Mouse (Mus musculus) liver, adult 2 months (tissue): ENCODE results near the gene Olig1. TPM values are rescaled to one million over a fixed set of nuclear protein-coding genes. Genes with fewer than 3 reads are reported as not detected.

Experiments
- DNase-seq: peaks from one replicate; pipeline ENCODE4 v3.0.0-alpha.2; 2011; ENCODE audit warnings: low read depth, low spot score; ENCODE audit errors: extremely low read depth
- H3K27ac ChIP-seq: fragments of 200-500 bp; replicated peaks from 2 replicates; pipeline ENCODE4 v1.5.1; 2012; ENCODE audit warnings: low read depth, mild to moderate bottlenecking, control low read depth, inconsistent platforms, low read length; ENCODE audit not compliant: insufficient read depth
- H3K27me3 ChIP-seq: fragments of 200-500 bp; 2 replicates; pipeline ENCODE4 v1.6.1; 2012; ENCODE audit warnings: mild to moderate bottlenecking, moderate library complexity, low read length, inconsistent platforms; ENCODE audit not compliant: control insufficient read depth, insufficient read depth
- H3K36me3 ChIP-seq: fragments of 200-500 bp; 2 replicates; pipeline ENCODE4 v1.6.1; 2012; ENCODE audit warnings: low read length, inconsistent platforms; ENCODE audit not compliant: control insufficient read depth, insufficient read depth
- H3K4me1 ChIP-seq: fragments of 200-500 bp; 2 replicates; pipeline ENCODE4 v1.6.1; 2011; ENCODE audit warnings: low read length; ENCODE audit not compliant: control insufficient read depth, insufficient read depth
- H3K4me3 ChIP-seq: fragments of 200-500 bp; 2 replicates; pipeline ENCODE4 v1.5.1; 2011; ENCODE audit warnings: low read depth, mild to moderate bottlenecking, control low read depth, low read length, moderate library complexity; ENCODE audit not compliant: insufficient read depth
- H3K79me2 ChIP-seq: fragments of 200-500 bp; 2 replicates; pipeline ENCODE4 v1.6.1; 2012; ENCODE audit warnings: inconsistent platforms, mild to moderate bottlenecking, low read length, moderate library complexity; ENCODE audit not compliant: control insufficient read depth, insufficient read depth
- H3K9ac ChIP-seq: fragments of 200-500 bp; 2 replicates; pipeline ENCODE4 v1.6.1; 2012; ENCODE audit warnings: low read depth, mild to moderate bottlenecking, control low read depth, inconsistent platforms, low read length
- CTCF ChIP-seq: fragments of 200-500 bp; IDR thresholded peaks from 2 replicates; pipeline ENCODE4 v1.5.1; 2011; ENCODE audit warnings: low read depth, low read length, control low read depth
- POLR2A ChIP-seq: fragments of 200-500 bp; IDR thresholded peaks from 2 replicates; pipeline ENCODE4 v1.6.1; 2011; ENCODE audit warnings: low read length, control low read depth; ENCODE audit not compliant: insufficient read depth; ENCODE audit errors: extremely low read depth
- WGBS: fragments of 180-500 bp; shearing (Covaris S2); methylation state at CpG from one replicate; pipeline ENCODE4 v1.1.7; 2018; 5-methylcytosine and 5-hydroxymethylcytosine counted together
- polyA plus RNA-seq: library from polyadenylated mRNA; depleted of rRNA; stranded (reverse); fragments of >200 nt; gene quantifications from 2 replicates; pipeline ENCODE4 v1.2.3, GENCODE M21; 2012
- total RNA-seq: library from RNA; depleted of rRNA; stranded (reverse); fragments of >200 nt; gene quantifications from 2 replicates; pipeline ENCODE4 v1.2.3, GENCODE M21; 2014

The Olig1 gene
- total and polyA plus RNA-seq, 2 experiments: 0.55 to 2.1 TPM

GRCm38 (mm10) chr16:91271634-91272033 lies 2.1 kb downstream of the Olig1 start:
- 1% methylated on average over 20 of the region's 20 CpGs for WGBS
- H3K27me3 ChIP-seq: no peaks in the 10 kb centered on the region
- peak; percentile 82 for DNase-seq

GRCm38 (mm10) chr16:91280516-91280915 lies 10.9 kb downstream of the Olig1 start:
- H3K4me1 ChIP-seq: no peaks in the 10 kb centered on the region
- TF ChIP-seq CTCF (no peak), POLR2A (no peak)
- no peak overlapping the region for H3K27ac ChIP-seq
- WGBS: 62% methylated on average over 4 of the region's 4 CpGs
- no peak overlapping the region for H3K9ac ChIP-seq
- H3K79me2 ChIP-seq: no peaks in the 10 kb centered on the region
- DNase-seq: no peak
- H3K36me3 ChIP-seq: no peaks in the 10 kb centered on the region
- no peak overlapping the region for H3K4me3 ChIP-seq
- H3K27me3 ChIP-seq: no peaks in the 10 kb centered on the region

More at GRCm38 (mm10) chr16:91271634-91272033, 2.1 kb downstream of the Olig1 start:
- no peak overlapping the region for H3K9ac ChIP-seq
- H3K4me3 ChIP-seq: peak overlapping the region; percentile 21; the same call in 1 of the 2 replicates
- TF ChIP-seq POLR2A: no peak
- TF ChIP-seq CTCF: no peak
- no peaks in the 10 kb centered on the region for H3K36me3 ChIP-seq
- peaks cover 2% of the 10 kb centered on the region; the same call in 1 of the 2 replicates for H3K4me1 ChIP-seq
- H3K27ac ChIP-seq: no peak overlapping the region
- no peaks in the 10 kb centered on the region for H3K79me2 ChIP-seq

- TF ChIP-seq CTCF (no peak), POLR2A (no peak)
- no peak overlapping the region for H3K27ac ChIP-seq
- WGBS: 85% methylated on average over 7 of the region's 7 CpGs
These were observed 22.5 kb downstream of the Olig1 start for GRCm38 (mm10) chr16:91292080-91292479.

DNA sequence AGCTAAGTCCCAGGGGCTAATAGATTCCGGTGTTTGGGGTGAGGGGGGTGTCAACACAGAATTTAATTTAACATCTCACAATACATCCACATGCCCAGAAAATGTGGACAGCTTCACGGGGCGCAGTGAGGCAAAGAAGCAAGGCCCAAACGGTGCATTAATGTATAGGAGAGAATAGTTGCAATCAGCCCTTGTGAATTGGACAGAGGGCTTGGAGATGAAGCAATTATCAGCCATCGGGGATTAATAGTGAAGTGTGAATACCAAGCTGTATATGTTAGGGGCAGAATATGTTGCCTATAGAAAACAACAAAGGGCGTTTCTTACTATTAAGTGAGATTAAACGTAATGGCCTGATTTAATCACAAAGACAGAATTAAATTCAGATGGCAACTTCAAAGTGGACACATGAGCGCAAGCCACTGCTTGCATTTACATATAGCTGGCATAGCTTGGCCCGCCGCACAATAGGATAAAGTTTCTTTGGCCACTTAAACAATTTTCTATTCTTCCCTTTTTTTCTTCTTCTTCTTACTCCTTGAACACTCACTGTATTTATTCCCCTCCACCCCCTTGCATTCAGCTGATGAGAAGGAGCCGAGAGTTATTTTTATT lies 23.3 kb downstream of the Olig1 start:
- TF ChIP-seq POLR2A: no peak
- no peak for TF ChIP-seq CTCF
- 88% methylated on average over 11 of the region's 11 CpGs for WGBS
- Histone ChIP-seq H3K27me3 (0 out of 2 replicates have a peak, but pooled peaks cover 2% of the 10 kb centered on the region), H3K36me3 (no peaks in the 10 kb centered on the region), H3K4me1 (no peaks in the 10 kb centered on the region), H3K27ac (no peak overlapping the region), H3K9ac (no peak overlapping the region), H3K4me3 (no peak overlapping the region), H3K79me2 (no peaks in the 10 kb centered on the region)
- no peak for DNase-seq

More at GRCm38 (mm10) chr16:91292080-91292479, 22.5 kb downstream of the Olig1 start:
- Histone ChIP-seq H3K4me1 (no peaks in the 10 kb centered on the region), H3K79me2 (no peaks in the 10 kb centered on the region), H3K9ac (no peak overlapping the region), H3K36me3 (no peaks in the 10 kb centered on the region), H3K27me3 (0 out of 2 replicates have a peak, but pooled peaks cover 2% of the 10 kb centered on the region), H3K4me3 (no peak overlapping the region)
- no peak for DNase-seq

GRCm38 (mm10) chr16:91297726-91298125 lies 28.2 kb downstream of the Olig1 start:
- Histone ChIP-seq H3K9ac (no peak overlapping the region), H3K79me2 (no peaks in the 10 kb centered on the region), H3K4me3 (no peak overlapping the region), H3K36me3 (no peaks in the 10 kb centered on the region), H3K4me1 (no peaks in the 10 kb centered on the region), H3K27me3 (0 out of 2 replicates have a peak, but pooled peaks cover 2% of the 10 kb centered on the region), H3K27ac (no peak overlapping the region)
- 48% methylated on average over 4 of the region's 4 CpGs for WGBS
- no peak for TF ChIP-seq CTCF
- no peak for TF ChIP-seq POLR2A
- no peak for DNase-seq

GRCm38 (mm10) chr16:91299412-91299811 lies 29.8 kb downstream of the Olig1 start:
- no peak for DNase-seq

More at GRCm38 (mm10) chr16:91299412-91299811, 29.8 kb downstream of the Olig1 start:
- 84% methylated on average over 7 of the region's 7 CpGs for WGBS
- no peak overlapping the region for H3K9ac ChIP-seq
- TF ChIP-seq POLR2A: no peak
- no peak for TF ChIP-seq CTCF
- H3K4me1 ChIP-seq: no peaks in the 10 kb centered on the region
- no peak overlapping the region for H3K27ac ChIP-seq
- H3K27me3 ChIP-seq: 0 out of 2 replicates have a peak, but pooled peaks cover 2% of the 10 kb centered on the region
- H3K36me3 ChIP-seq: no peaks in the 10 kb centered on the region
- no peak overlapping the region for H3K4me3 ChIP-seq
- H3K79me2 ChIP-seq: no peaks in the 10 kb centered on the region
